Mouse (Mus musculus): ENCODE data around the gene Prkra.

DNA sequence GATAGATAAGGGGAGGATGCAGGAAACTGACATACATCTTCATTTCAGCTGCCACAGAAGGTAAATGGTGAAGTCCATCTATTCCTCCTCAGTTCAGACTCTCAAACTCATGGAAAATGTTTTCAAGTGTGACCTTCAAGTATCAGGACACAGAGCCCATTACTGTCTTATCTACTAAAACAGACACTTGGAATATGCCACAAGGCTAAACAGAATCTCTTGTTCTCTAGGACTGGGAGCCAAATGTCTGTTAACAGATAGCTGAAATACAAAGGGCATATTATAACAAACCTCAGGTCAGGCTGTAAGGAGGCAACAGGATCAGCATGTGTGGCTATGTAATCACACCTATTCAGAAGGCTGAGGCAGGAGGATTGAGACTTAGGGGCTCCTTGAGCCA lies 4.0 kb downstream of the Prkra start:
- TF ChIP-seq CTCF (IDR thresholded peaks at IDR 0.05; ENCODE audit: low read depth): no peak
- no peak for TF ChIP-seq EP300 (IDR thresholded peaks at IDR 0.05; ENCODE audit: low read depth)
